Comparison of ENCODE assay signal across 29 mouse cellular contexts in the genomic region with DNA sequence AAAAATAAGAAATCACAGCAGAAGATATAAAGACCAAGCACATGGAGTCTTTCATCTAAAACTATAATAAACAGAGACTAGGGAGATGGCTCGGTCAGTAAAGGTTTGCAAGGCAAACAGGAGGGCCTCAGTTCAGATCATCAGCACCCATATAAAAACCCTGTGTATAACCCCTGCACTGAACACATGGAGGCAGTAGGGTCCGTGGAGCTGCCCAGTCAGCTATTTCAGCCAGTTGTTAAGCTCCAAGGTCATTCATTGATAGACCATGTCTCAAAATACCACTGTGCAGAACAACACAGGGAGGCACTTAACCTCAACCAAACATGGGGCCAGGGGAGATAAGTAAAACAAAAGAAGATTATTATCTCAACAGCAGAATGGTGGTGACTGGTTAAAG.
"Had no signal": no experiment of that assay in that cellular context is flagged by ENCODE, and none has a peak within 500 bp of the region (broad histone marks: within the 10 kb centered on the region; RNA-seq: fewer than 3 reads in every experiment).

No protein-coding gene starts in this region.

- H3K9me3 ChIP-seq: limb, embryonic 10.5 days; limb, embryonic 12.5 days; limb, embryonic 13.5 days; limb, embryonic 15.5 days; liver, embryonic 12.5 days; liver, embryonic 13.5 days; liver, embryonic 15.5 days; lung, embryonic 15.5 days; megakaryocyte, embryonic 14.5 days; midbrain, embryonic 12.5 days; midbrain, embryonic 13.5 days; midbrain, embryonic 15.5 days had no signal

- DNase-seq: left cerebral cortex, postnatal 4 days; liver; liver, embryonic 13.5 days; liver, postnatal 0 days; lung, adult 18-20 months; lung, adult 2 months; lung, embryonic 14.5 days; lung, postnatal 10 days; lung, postnatal 14 days; lung, postnatal 36 days; lung, postnatal 4 days; midbrain, embryonic 14.5 days had no signal

- H3K4me2 ChIP-seq: limb, embryonic 12.5 days; limb, embryonic 13.5 days; limb, embryonic 15.5 days; liver, embryonic 11.5 days; liver, embryonic 12.5 days; liver, embryonic 13.5 days; liver, embryonic 15.5 days; lung, embryonic 14.5 days; lung, embryonic 15.5 days; midbrain, embryonic 11.5 days; midbrain, embryonic 12.5 days; midbrain, embryonic 13.5 days; midbrain, embryonic 15.5 days had no signal

- H3K27me3 ChIP-seq: limb, embryonic 12.5 days; limb, embryonic 13.5 days; limb, embryonic 15.5 days; liver, embryonic 12.5 days; liver, embryonic 13.5 days; liver, embryonic 15.5 days; lung, embryonic 15.5 days; megakaryocyte, embryonic 14.5 days; midbrain, embryonic 12.5 days; midbrain, embryonic 13.5 days; midbrain, embryonic 15.5 days had no signal

- H3K4me1 ChIP-seq: limb, embryonic 10.5 days; limb, embryonic 12.5 days; limb, embryonic 13.5 days; limb, embryonic 15.5 days; liver, embryonic 12.5 days; liver, embryonic 13.5 days; liver, embryonic 15.5 days; lung, embryonic 15.5 days; megakaryocyte, embryonic 14.5 days; midbrain, embryonic 10.5 days; midbrain, embryonic 12.5 days; midbrain, embryonic 13.5 days; midbrain, embryonic 15.5 days had no signal

- H3K4me3 ChIP-seq: limb, embryonic 10.5 days; limb, embryonic 12.5 days; limb, embryonic 13.5 days; limb, embryonic 15.5 days; liver, embryonic 12.5 days; liver, embryonic 13.5 days; liver, embryonic 15.5 days; lung, embryonic 15.5 days; megakaryocyte, embryonic 14.5 days; midbrain, embryonic 10.5 days; midbrain, embryonic 12.5 days; midbrain, embryonic 13.5 days; midbrain, embryonic 15.5 days; myocyte had no signal

- H3K9ac ChIP-seq: limb, embryonic 12.5 days; limb, embryonic 13.5 days; limb, embryonic 15.5 days; liver, embryonic 12.5 days; liver, embryonic 13.5 days; liver, embryonic 14.5 days; liver, embryonic 15.5 days; liver, postnatal 0 days; lung, embryonic 14.5 days; lung, embryonic 15.5 days; midbrain, embryonic 12.5 days; midbrain, embryonic 13.5 days; midbrain, embryonic 15.5 days had no signal

- H3K36me3 ChIP-seq: limb, embryonic 10.5 days; limb, embryonic 12.5 days; limb, embryonic 13.5 days; limb, embryonic 15.5 days; liver, embryonic 12.5 days; liver, embryonic 13.5 days; liver, embryonic 15.5 days; lung, embryonic 15.5 days; midbrain, embryonic 10.5 days; midbrain, embryonic 12.5 days; midbrain, embryonic 13.5 days; midbrain, embryonic 15.5 days had no signal

- H3K27ac ChIP-seq: limb, embryonic 10.5 days; limb, embryonic 12.5 days; limb, embryonic 13.5 days; limb, embryonic 15.5 days; liver, embryonic 12.5 days; liver, embryonic 13.5 days; liver, embryonic 14.5 days; liver, embryonic 15.5 days; lung, embryonic 15.5 days; macrophage; midbrain, embryonic 10.5 days; midbrain, embryonic 12.5 days; midbrain, embryonic 13.5 days; midbrain, embryonic 15.5 days had no signal
